Mouse (Mus musculus): ENCODE results near the gene Kif18a.

The Kif18a gene

GRCm38 (mm10) chr2:109280600-109281340 lies at the start of gene Kif18a, which contains the start of gene Mettl15:
TSS of gene Kif18a (plus strand) at chr2:109280738.
TSS of gene Mettl15 (minus strand) at chr2:109280748.
- DNase-seq, result peak; percentile 97

DNA sequence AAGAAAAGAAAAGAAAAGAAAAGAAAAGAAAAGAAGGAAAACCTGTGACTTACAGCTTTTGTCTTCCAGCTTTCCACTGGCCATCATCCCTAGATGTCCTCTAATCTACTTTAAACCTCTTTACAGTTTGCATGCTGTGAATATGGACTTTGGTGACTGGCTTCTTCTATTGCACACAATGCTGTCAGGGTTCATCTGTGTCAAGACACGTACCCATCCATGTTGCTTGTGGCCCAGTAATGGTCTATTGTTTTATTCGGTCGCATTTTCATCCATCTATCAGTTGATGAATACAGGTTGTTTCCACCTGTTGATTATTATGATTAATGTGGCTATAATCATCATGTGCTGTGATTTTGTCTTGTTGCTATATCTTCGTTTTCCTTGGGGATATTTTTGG lies 46.7 kb upstream of the Kif18a start:
- no peak for DNase-seq

- no peak for DNase-seq
Observed at GRCm38 (mm10) chr2:109235741-109236140, 44.8 kb upstream of the Kif18a start.

- no peak for DNase-seq
Observed at GRCm38 (mm10) chr2:109241947-109242346, 38.6 kb upstream of the Kif18a start.

GRCm38 (mm10) chr2:109262779-109263178 lies 17.8 kb upstream of the Kif18a start:
- no peak for DNase-seq

GRCm38 (mm10) chr2:109273098-109273497 lies 7.4 kb upstream of the Kif18a start:
- no peak for DNase-seq

DNA sequence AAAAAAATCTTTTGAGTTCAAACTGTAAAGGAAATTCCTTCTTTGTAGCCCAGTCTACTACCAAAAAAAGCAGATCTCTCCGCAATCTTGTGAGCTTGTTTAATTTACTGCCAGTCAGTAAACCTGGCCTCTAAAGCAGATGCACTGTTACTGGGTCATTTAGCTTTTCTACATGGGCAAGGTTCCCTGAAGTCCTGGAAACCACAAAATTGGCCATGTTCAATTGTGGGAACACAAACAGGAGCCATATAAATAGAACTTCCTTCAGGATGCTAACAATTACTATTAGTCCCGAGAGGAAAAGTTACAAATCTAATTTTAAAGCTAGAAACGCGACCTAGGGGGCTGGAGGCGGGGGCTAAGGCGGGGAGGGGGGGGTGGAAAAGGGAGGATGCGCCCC lies 2.9 kb upstream of the Kif18a start:
- peak; percentile 20 for DNase-seq

DNA sequence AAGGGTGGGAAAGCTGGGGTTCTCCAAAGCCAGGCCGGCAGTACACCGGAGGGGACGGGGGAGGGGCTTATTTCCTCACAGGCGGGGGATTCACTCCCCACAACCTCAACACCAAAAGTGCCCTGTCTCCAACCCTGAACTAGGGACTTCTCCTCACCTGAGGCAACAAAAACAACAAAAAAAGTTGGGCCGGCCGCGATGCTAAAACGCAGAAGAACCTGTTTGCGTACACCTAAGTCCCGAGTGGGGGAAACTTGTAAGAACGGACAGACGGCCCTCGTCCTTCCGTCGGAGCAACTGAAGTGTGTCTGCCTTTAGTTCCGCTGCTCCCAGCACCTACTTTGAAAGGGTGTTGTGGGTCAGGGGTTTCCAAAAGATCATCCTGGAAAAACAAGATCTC lies 2.5 kb upstream of the Kif18a start:
- peak; percentile 71 for DNase-seq

GRCm38 (mm10) chr2:109280272-109280599 lies 302 bp upstream of the Kif18a start:
- no peak for DNase-seq

- DNase-seq, result no peak
Observed at GRCm38 (mm10) chr2:109281341-109281690, 778 bp downstream of the Kif18a start.

DNA sequence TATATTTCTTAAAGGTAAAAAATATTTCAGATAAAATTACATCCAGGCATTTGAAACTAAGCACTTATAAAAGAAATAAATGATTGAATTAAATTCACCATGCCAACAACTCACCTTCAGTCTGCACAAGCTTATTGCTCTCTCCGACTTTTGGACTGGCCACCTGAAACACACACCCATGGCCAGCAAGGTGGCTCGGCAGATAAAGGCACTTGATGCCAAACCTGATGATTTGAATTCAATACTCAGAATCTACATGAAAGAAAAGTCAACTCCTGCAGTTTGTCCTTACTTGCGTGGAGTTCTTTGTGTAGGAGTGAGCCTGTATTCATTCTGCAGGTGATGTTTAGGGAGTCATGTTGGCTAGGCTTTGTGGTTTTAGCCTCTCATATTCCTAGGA lies 3.6 kb downstream of the Kif18a start:
- DNase-seq, result no peak

DNA sequence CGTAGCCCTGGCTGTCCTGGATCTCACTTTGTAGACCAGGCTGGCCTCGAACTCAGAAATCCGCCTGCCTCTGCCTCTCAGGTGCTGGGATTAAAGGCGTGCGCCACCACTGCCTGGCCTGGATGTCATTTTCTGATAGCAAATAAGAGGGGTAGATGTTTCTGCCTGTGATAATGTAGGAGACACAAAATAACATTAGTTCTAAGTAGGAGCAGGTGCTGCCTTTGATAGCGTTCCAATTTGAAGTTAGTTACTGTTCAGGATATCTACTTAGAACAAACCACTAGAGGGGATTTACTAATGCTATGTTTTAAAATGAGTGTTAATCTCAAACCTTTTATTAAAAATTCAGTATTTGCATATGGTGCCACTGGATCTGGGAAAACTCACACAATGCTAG lies 8.8 kb downstream of the Kif18a start:
- DNase-seq, result no peak

GRCm38 (mm10) chr2:109296264-109296663 lies 15.7 kb downstream of the Kif18a start:
- no peak for DNase-seq

DNA sequence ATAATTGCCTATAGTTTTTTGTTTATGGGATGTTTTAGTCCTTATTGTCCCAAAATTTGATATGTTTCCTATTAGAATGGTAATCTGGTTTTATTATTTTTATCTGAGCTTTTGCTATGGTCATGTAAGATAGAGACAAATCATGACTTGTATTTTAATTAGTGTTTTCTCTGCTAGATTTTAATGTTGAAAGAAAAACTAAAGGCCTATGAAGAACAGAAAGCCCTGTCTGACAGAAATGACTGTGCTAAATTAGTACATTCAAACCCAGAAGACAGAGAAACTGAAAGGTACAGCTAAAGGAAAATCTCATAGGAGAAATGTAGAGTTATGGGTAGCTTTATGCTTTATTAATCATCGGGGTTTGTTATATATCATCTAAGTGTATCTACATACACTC lies 17.6 kb downstream of the Kif18a start:
- no peak for DNase-seq

DNA sequence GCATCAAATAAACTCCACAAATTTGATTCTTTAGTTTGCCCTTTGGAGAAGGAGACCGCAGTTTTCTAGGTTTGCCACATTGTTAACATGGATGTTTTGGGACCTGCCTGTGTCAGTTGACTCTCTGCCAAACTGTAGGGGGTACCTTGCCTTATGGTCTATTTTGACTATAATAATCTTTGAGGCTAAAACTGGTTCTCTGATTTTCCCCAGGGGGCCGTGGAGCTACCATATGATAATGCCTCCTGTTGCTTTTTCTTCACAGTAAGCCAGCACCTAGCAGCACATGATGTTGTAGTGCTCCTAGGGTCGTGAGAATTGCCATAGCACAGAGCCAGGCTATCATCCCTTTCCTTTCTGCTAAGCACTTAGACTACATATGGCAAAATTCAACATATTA lies 21.7 kb downstream of the Kif18a start:
- no peak for DNase-seq

- DNase-seq, result no peak
Observed at GRCm38 (mm10) chr2:109303638-109304037, 23.1 kb downstream of the Kif18a start.

DNA sequence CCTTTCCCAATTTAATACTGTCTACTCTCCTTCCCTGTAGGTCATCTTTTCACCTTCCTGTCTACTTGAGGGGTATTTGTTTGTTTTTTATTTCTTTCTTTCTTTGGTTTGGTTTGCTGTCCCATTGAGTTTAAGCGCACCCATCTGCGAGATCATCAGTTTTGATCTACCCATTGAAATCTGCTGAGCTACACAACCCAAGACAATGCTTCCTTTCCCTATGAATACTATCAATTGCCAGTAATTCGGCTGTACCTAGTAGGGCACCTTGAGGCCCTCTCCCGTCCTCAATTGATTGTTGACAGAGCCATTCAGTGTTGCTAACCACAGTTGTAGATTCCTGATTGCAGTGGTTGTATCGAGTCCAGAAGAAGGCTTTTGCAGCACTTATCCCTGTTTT lies 30.8 kb downstream of the Kif18a start:
- DNase-seq, result no peak

- DNase-seq, result no peak
Observed at GRCm38 (mm10) chr2:109331807-109332206, 51.3 kb downstream of the Kif18a start.

DNA sequence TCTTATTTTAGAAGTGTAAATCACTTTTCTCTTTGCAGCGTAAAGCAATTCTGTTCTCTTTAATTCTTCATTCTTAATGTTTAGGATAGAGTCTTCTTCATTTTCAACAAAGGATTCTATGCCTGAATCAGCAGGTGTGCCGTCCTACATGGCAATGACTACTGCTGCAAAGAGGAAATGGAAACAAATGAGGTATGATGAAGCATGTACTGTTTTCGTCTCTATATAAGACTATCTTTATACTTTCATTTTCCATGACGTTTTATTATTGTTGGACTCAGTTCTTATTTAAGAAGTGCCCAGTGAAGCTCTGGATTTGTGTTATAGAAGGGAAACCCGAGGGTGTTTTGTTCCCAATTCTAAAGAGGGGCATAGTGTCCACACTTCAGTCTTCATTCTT lies 53.7 kb downstream of the Kif18a start:
- no peak for DNase-seq

DNA sequence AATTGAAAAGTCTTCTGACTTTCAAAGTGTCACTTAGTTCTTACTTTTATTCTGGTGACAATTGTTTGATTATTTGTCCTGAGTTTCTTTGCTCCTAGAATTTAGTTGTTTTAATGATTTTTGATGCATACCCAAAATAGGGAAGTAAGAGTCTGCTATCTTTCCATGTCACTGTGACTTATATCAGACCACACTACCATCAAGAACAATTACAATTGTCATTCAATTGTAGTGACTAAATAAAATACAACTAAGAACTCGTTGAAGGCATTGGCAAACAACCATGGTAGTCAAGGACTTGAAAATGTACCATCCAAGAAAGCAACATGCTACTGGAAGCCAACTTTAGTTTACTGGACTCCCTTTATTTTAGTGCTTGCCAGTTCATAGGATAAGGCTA lies 55.2 kb downstream of the Kif18a start:
- no peak for DNase-seq

DNA sequence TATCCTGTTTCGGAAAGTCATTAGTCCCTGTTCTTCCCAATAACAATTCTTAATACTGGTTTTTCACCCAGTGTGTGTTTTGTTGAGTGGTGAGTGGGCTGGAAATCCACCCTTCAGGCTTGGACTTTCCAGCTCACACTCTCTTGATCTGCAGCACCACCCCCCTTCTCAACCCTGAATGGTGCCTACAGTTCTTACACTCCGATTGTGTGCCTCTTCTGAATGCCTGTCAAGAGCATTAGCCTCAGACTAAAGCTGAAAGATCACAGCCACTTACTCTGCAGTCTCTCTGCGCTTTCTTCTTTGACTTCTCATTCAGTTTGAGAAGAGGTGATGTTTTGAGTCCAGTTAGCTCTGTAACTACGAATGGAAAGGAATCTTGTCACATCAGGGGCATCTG lies 64.8 kb downstream of the Kif18a start:
- no peak for DNase-seq

GRCm38 (mm10) chr2:109348742-109349141 lies 68.2 kb downstream of the Kif18a start:
- DNase-seq, result no peak

GRCm38 (mm10) chr2:109358456-109359141 lies 78.1 kb downstream of the Kif18a start:
- DNase-seq, result peak; percentile 51

GRCm38 (mm10) chr2:109365962-109366361 lies 85.4 kb downstream of the Kif18a start:
- no peak for DNase-seq

- no peak for DNase-seq
Observed at GRCm38 (mm10) chr2:109374881-109375280, 94.3 kb downstream of the Kif18a start.
